Mouse (Mus musculus): ENCODE measurements around the gene Rft1. TPM values are rescaled to one million over a fixed set of nuclear protein-coding genes. Genes with fewer than 3 reads are reported as not detected.
"Not testable (repeated sequence)": the region's sequence is repeated elsewhere in the genome, so short reads cannot be mapped to it uniquely, and the experiment has no call there.

The Rft1 gene
- polyA plus RNA-seq, 1 experiment from 2014 or later = 5.1 TPM

- H3K9ac ChIP-seq = no peak overlapping the region
- H3K4me3 ChIP-seq (replicated peaks) = no peak overlapping the region
- no peak overlapping the region for H3K27ac ChIP-seq
- H3K27me3 ChIP-seq = peaks cover 11% of the 10 kb centered on the region
- no peaks in the 10 kb centered on the region for H3K9me3 ChIP-seq (replicated peaks)
- no peak for ATAC-seq (ENCODE audit: low read depth)
- H3K36me3 ChIP-seq = no peaks in the 10 kb centered on the region
- no peak overlapping the region for H3K4me2 ChIP-seq
- no peak for DNase-seq
- peaks cover 29% of the 10 kb centered on the region for H3K4me1 ChIP-seq (replicated peaks)
- WGBS (ENCODE audit: insufficient replicate concordance) = 29% methylated on average over 1 of the region's 1 CpGs
Measured at GRCm38 (mm10) chr14:30713769-30714168, 59.6 kb downstream of the Rft1 start.

- WGBS (ENCODE audit: insufficient replicate concordance) = 3% methylated on average over 86 of the region's 87 CpGs
- no peaks in the 10 kb centered on the region for H3K36me3 ChIP-seq
- peak within 1 kb of the TSS; percentile 92 for H3K4me3 ChIP-seq (replicated peaks)
- no peaks in the 10 kb centered on the region for H3K9me3 ChIP-seq (replicated peaks)
- H3K9ac ChIP-seq = peak within 1 kb of the TSS; percentile 93
- DNase-seq (peak; percentile 26), ATAC-seq (ENCODE audit: low read depth) (peak; percentile 51)
- peaks cover 11% of the 10 kb centered on the region for H3K27me3 ChIP-seq
- peak within 1 kb of the TSS; percentile 98 for H3K4me2 ChIP-seq
- H3K4me1 ChIP-seq (replicated peaks) = peaks cover 38% of the 10 kb centered on the region
- H3K27ac ChIP-seq = peak within 1 kb of the TSS; percentile 83
Measured at GRCm38 (mm10) chr14:30714799-30715617, 60.8 kb downstream of the Rft1 start, which contains the start of gene Sfmbt1. Gene Sfmbt1, plus strand, starts transcription at chr14:30714849.

GRCm38 (mm10) chr14:30715618-30716050, 61.5 kb downstream of the Rft1 start:
- Histone ChIP-seq H3K9me3 (replicated peaks) (no peaks in the 10 kb centered on the region), H3K9ac (peak overlapping the region; percentile 93), H3K27ac (peak overlapping the region; percentile 83), H3K36me3 (no peaks in the 10 kb centered on the region), H3K4me2 (peak overlapping the region; percentile 98), H3K4me3 (replicated peaks) (peak overlapping the region; percentile 92), H3K4me1 (replicated peaks) (peaks cover 40% of the 10 kb centered on the region), H3K27me3 (peaks cover 11% of the 10 kb centered on the region)
- WGBS (ENCODE audit: insufficient replicate concordance) = under 1% methylated on average over 67 of the region's 68 CpGs
- DNase-seq (peak; percentile 54), ATAC-seq (ENCODE audit: low read depth) (peak; percentile 68)

GRCm38 (mm10) chr14:30716051-30716952, 62.1 kb downstream of the Rft1 start:
- Histone ChIP-seq H3K4me1 (replicated peaks) (peaks cover 41% of the 10 kb centered on the region), H3K36me3 (no peaks in the 10 kb centered on the region), H3K4me2 (peak overlapping the region; percentile 98), H3K9ac (peak overlapping the region; percentile 93), H3K27me3 (peaks cover 11% of the 10 kb centered on the region), H3K4me3 (replicated peaks) (peak overlapping the region; percentile 92), H3K27ac (peak overlapping the region; percentile 83), H3K9me3 (replicated peaks) (no peaks in the 10 kb centered on the region)
- DNase-seq = peak; percentile 61
- peak; percentile 66 for ATAC-seq (ENCODE audit: low read depth)
- under 1% methylated on average over 98 of the region's 106 CpGs for WGBS (ENCODE audit: insufficient replicate concordance)

GRCm38 (mm10) chr14:30716953-30717285, 62.8 kb downstream of the Rft1 start:
- Histone ChIP-seq H3K4me2 (peak overlapping the region; percentile 98), H3K4me1 (replicated peaks) (peaks cover 41% of the 10 kb centered on the region), H3K36me3 (no peaks in the 10 kb centered on the region), H3K27me3 (peaks cover 11% of the 10 kb centered on the region), H3K4me3 (replicated peaks) (peak overlapping the region; percentile 92), H3K27ac (peak overlapping the region; percentile 83; the same call in 1 of the 2 replicates), H3K9me3 (replicated peaks) (no peaks in the 10 kb centered on the region), H3K9ac (peak overlapping the region; percentile 93)
- ATAC-seq (ENCODE audit: low read depth) = peak; percentile 27; the same call in 1 of the 2 replicates
- 14% methylated on average over 7 of the region's 7 CpGs for WGBS (ENCODE audit: insufficient replicate concordance)
- no peak for DNase-seq

- Histone ChIP-seq H3K27me3 (peaks cover 11% of the 10 kb centered on the region), H3K4me1 (replicated peaks) (peaks cover 41% of the 10 kb centered on the region)
- not testable (repeated sequence) for H3K36me3 ChIP-seq; H3K4me2 ChIP-seq; H3K9ac ChIP-seq; H3K27ac ChIP-seq; H3K9me3 ChIP-seq (replicated peaks); ATAC-seq (ENCODE audit: low read depth); DNase-seq; H3K4me3 ChIP-seq (replicated peaks)
- WGBS (ENCODE audit: insufficient replicate concordance) = 91% methylated on average over 1 of the region's 1 CpGs
Measured at GRCm38 (mm10) chr14:30718696-30719095, 64.5 kb downstream of the Rft1 start.

- Histone ChIP-seq H3K9me3 (replicated peaks) (no peaks in the 10 kb centered on the region), H3K4me1 (replicated peaks) (peaks cover 46% of the 10 kb centered on the region), H3K27me3 (peaks cover 9% of the 10 kb centered on the region), H3K4me2 (0 out of 2 replicates have a peak overlapping the region, but pooled peaks have one; percentile 8), H3K9ac (no peak overlapping the region), H3K36me3 (no peaks in the 10 kb centered on the region), H3K27ac (peak overlapping the region; percentile 47; the same call in 1 of the 2 replicates), H3K4me3 (replicated peaks) (no peak overlapping the region)
- no peak for DNase-seq
- 21% methylated on average over 1 of the region's 1 CpGs for WGBS (ENCODE audit: insufficient replicate concordance)
- no peak for ATAC-seq (ENCODE audit: low read depth)
Measured at GRCm38 (mm10) chr14:30719514-30719913, 65.4 kb downstream of the Rft1 start.

GRCm38 (mm10) chr14:30721850-30722249, 67.7 kb downstream of the Rft1 start:
- Histone ChIP-seq H3K27me3 (no peaks in the 10 kb centered on the region), H3K27ac (no peak overlapping the region), H3K9me3 (replicated peaks) (no peaks in the 10 kb centered on the region), H3K4me3 (replicated peaks) (no peak overlapping the region), H3K9ac (no peak overlapping the region), H3K4me2 (no peak overlapping the region), H3K36me3 (no peaks in the 10 kb centered on the region), H3K4me1 (replicated peaks) (peaks cover 40% of the 10 kb centered on the region)
- 63% methylated on average over 1 of the region's 1 CpGs for WGBS (ENCODE audit: insufficient replicate concordance)
- no peak for DNase-seq
- no peak for ATAC-seq (ENCODE audit: low read depth)

GRCm38 (mm10) chr14:30722406-30722805, 68.2 kb downstream of the Rft1 start:
- Histone ChIP-seq H3K4me1 (replicated peaks) (peaks cover 37% of the 10 kb centered on the region), H3K9me3 (replicated peaks) (no peaks in the 10 kb centered on the region), H3K27me3 (no peaks in the 10 kb centered on the region), H3K36me3 (no peaks in the 10 kb centered on the region), H3K9ac (no peak overlapping the region), H3K4me2 (no peak overlapping the region), H3K27ac (no peak overlapping the region), H3K4me3 (replicated peaks) (no peak overlapping the region)
- WGBS (ENCODE audit: insufficient replicate concordance) = 66% methylated on average over 5 of the region's 5 CpGs
- ATAC-seq (ENCODE audit: low read depth) (0 out of 2 replicates have a peak, but pooled peaks have one; percentile 36), DNase-seq (no peak)

- DNase-seq (no peak), ATAC-seq (ENCODE audit: low read depth) (no peak)
- 78% methylated on average over 3 of the region's 3 CpGs for WGBS (ENCODE audit: insufficient replicate concordance)
- no peak overlapping the region for H3K9ac ChIP-seq
- H3K4me1 ChIP-seq (replicated peaks) = peaks cover 35% of the 10 kb centered on the region
- H3K4me2 ChIP-seq = no peak overlapping the region
- H3K27me3 ChIP-seq = no peaks in the 10 kb centered on the region
- 0 out of 2 replicates have a peak, but pooled peaks cover 2% of the 10 kb centered on the region for H3K36me3 ChIP-seq
- no peak overlapping the region for H3K27ac ChIP-seq
- no peaks in the 10 kb centered on the region for H3K9me3 ChIP-seq (replicated peaks)
- H3K4me3 ChIP-seq (replicated peaks) = no peak overlapping the region
Measured at GRCm38 (mm10) chr14:30731896-30732295, 77.7 kb downstream of the Rft1 start.

- Histone ChIP-seq H3K4me2 (no peak overlapping the region), H3K9me3 (replicated peaks) (no peaks in the 10 kb centered on the region), H3K4me3 (replicated peaks) (no peak overlapping the region), H3K4me1 (replicated peaks) (peaks cover 35% of the 10 kb centered on the region), H3K27me3 (no peaks in the 10 kb centered on the region), H3K9ac (no peak overlapping the region), H3K27ac (no peak overlapping the region), H3K36me3 (0 out of 2 replicates have a peak, but pooled peaks cover 2% of the 10 kb centered on the region)
- 80% methylated on average over 5 of the region's 5 CpGs for WGBS (ENCODE audit: insufficient replicate concordance)
- DNase-seq (no peak), ATAC-seq (ENCODE audit: low read depth) (peak; percentile 36; the same call in 1 of the 2 replicates)
Measured at GRCm38 (mm10) chr14:30734665-30735064, 80.5 kb downstream of the Rft1 start.

All from liver, embryonic 13.5 days (tissue).